Mouse (Mus musculus) heart, adult 8-10 months (tissue): Measurements from ENCODE around the gene Eml6. TPM values are rescaled to one million over a fixed set of nuclear protein-coding genes. Genes with fewer than 3 reads are reported as not detected.
"Not testable (repeated sequence)": the region's sequence is repeated elsewhere in the genome, so short reads cannot be mapped to it uniquely, and the experiment has no call there.

Experiments used
- DNase-seq: peaks from one replicate; pipeline ENCODE4 v3.0.0; 2022; ENCODE audit warnings: low spot score
- total RNA-seq, 4 experiments: library from RNA; stranded (reverse); gene quantifications; 2 replicates each; pipeline ENCODE4 v1.2.4; 2022

Gene Eml6
- total RNA-seq, 4 experiments from 2014 or later: 2.4 to 5.0 (median 2.9) TPM

DNA sequence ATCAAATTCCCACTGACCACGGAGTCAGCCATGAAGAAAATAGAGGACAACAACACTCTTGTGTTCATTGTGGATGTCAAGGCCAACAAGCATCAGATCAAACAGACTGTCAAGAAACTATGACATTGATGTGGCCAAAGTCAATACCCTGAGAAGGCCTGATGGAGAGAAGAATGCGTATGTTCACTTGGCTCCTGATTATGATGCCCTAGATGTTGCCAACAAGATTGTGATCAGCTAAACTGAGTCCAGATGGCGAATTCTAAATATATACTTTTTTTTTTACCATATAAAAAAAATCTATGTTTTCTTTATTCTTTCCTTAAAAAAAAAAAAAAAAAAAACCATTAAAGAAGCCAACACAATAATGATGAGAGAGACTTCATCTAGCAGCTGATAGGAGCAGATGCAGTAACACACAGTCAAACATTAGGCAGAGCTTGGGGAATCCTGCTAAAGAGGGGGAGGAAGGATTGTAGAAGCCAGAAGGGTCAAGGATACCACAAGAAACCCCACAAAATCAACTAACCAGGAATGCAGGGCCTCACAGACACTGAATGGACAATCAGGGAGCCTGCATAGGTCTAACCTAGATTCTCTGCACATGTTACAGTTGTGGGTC lies 185.1 kb downstream of the Eml6 start:
- DNase-seq: no peak

GRCm38 (mm10) chr11:29839781-29840180 lies 186.1 kb downstream of the Eml6 start:
- peak; percentile 88 for DNase-seq

DNA sequence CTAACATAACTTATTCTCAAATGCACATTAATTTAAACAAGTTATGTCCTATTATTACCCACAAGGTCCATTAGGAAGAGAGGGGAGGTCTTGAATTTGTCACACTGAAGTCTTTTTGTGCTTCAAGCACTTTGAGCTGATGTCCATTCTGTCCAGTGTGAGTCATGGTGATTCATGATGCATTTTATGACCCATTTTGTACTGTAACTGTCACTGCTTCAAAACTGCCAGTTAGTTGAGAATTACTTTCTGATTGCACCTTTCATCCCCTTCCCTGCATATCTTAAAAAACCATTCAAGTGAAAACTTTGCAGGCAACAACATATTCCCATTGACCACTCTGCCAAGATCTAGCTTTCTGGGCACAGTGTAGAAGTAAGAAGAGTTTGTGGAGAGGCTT lies 188.8 kb downstream of the Eml6 start:
- no peak for DNase-seq

GRCm38 (mm10) chr11:29827729-29828128 lies 198.1 kb downstream of the Eml6 start:
- DNase-seq: no peak

DNA sequence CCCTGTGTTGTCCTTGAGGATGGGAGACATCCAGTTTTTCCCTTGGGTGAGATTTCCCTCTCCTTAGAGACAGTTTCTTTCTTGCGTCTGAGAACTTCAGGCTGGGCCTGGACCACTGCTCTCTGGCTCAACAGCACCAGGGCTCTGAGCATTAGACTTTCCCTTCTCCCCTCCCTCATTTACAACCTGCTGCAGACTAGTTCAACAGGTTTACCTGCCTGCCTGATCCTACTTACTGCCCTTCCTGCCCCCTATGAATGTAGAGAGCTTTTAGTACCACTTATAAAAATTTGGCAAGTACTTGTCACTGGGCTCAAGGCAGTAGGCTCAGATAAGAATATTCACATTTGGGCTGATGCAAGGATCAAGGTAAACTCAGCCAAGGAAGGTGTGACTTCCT lies 199.8 kb downstream of the Eml6 start:
- no peak for DNase-seq

DNA sequence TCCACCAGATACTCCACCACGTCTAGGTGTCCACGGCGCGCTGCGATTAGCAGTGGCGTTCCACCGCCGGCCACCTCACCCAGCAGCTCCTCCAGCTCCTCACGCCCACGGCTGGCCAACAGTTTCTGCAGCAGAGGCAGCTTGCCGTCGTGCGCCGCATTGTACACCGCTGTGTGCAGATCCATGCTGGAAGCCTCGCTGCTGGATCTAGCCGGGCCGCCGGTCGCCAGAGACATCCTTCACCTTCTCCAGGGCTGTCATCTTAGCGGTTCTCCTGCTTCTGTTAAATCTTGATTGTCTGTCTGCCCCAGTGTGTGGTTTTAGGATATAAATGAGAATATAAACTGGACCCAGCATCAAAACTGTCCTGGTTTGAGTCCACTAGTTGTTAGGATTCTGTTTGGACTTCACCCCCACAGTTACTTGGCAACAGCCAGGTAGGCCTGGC lies 200.5 kb downstream of the Eml6 start, which contains the start of gene 4931440F15Rik:
Gene 4931440F15Rik (minus strand): TSS at position 398 of the 448 bp plus-strand sequence.
- not testable (repeated sequence) for DNase-seq

DNA sequence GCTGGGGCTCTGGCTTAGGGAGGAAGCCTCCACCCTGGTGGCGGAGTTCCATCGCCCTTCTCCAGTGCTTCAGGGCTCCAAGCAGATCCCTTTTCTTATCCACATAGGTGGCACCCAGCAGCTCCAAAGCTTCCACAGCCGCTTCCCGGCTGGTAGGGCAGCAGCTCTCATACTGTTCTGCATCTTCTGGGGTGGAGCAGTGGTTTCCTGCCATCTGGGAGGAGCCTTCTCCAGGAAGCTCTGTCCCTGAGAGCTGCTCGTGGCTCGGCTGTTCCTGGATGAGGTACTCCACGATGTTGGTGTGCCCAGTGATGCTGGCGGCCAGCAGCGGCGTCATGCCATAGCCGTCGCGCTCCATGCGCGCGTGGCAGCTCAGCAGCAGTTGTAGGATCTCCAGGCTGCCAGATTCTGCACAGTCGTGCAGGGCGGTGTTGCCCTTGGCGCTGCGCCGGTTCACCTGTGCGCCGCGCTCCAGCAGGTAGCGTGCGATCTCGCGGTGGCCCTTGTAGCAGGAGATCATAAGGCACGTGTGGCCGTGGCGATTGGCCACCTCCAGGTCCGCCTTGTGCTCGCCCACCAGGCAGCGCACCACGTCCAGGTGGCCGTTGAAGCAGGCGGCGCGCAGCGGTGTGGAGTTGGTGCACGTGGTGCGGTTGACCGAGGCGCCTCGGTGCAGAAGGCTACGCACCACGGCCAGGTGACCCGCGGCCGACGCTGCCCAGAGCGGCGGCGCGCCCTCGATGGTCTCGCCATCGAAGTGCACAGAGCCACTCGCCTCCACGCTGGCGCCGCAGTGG lies 201.2 kb downstream of the Eml6 start:
- DNase-seq: not testable (repeated sequence)

DNA sequence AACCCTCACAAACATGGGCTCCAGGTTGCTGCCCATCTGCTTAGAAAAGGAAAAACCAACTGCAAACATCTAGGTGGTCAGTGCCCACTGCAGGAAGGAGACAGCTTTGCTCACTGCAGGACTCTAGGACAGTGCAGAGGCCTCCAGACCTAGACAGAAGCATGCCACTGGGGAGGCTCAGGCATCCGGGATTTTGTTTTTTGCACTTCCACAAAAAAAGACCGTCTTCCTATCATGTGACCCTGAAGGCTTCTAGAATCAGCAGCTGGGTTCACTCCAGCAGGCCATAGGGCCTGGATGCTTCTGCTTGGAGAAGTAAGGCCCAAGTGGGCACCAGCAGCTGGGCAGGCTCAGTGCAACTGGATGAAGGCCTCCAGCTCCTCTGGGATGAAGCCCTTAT lies 202.7 kb downstream of the Eml6 start:
- DNase-seq: no peak

DNA sequence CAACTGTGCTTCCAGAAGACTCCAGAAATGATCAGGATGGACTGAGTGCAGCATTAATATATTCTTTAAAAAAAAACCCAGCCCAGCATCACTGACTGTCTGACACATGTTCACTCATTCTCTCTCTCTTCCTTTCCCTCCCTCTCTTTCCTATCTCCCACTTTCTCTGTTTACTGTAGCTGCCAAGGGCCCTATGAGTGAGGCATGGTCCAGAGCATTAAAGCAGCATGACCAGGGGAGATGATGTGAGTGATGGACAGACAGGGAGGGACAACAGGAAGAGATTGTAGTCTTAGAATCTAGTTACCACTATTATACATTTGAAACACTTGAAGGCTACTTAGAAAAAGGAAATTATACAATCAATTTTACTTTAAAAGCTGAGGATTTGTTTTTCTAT lies 210.2 kb downstream of the Eml6 start:
- no peak for DNase-seq

DNA sequence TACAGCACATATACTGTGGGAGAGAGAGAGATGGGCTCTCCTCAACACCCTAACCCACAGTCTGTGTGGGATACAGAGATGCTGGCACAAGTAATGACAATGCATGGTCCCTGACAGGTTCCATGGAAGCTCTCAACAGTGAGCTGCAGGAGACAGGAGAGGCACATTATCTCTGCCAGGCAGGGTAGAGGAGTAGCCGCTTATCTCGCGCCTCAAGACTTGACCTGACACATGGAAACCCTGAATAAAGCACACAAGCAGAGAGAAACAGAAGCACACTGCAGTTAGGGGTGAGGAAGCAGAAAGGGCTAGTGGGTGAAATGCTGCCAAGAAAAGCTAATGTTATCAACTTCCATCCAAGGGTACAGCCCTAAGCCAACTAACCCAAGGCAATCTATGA lies 210.6 kb downstream of the Eml6 start:
- no peak for DNase-seq

DNA sequence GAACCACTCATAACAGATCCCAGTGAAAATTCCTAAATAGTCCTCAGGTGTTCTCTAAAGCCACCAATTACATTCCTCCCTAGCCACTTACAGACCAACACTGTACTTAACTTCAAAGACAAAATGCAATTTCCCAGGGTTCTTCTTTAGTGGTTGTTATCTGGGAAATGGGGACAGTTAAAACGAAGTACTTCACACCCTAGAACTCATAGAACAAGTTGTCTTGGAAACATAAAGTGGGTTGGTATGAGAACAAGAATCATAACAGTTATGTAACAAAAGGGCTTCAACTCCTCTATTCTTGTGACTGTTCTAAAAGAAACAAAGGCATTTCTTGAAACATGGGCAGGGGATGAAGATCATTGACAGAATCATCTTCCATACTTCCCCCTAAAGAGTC lies 212.6 kb downstream of the Eml6 start:
- no peak for DNase-seq

DNA sequence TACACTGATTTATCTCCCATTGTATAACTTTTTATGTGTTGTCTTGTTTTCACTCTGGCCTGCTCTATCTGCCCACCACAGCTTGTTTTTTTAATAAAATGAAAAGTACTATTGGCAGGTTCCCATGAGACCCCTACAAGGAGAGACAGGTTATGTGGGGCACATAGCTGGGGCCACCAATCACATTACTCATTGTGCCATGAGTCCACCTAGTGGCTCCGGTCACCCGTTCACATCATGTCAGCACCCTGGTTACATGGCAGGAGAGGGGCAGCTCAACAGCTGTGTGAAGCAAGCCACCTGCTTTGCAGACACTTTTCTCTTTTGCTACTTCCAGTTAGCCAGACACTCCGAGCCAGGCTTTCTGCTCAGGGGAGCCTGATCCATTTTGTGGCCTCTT lies 213.4 kb downstream of the Eml6 start:
- DNase-seq: no peak

- DNase-seq: no peak
Measured at GRCm38 (mm10) chr11:29810324-29810723, 215.5 kb downstream of the Eml6 start.

- DNase-seq: no peak
Measured at GRCm38 (mm10) chr11:29808981-29809589, 216.7 kb downstream of the Eml6 start.

- DNase-seq: peak; percentile 48
Measured at GRCm38 (mm10) chr11:29808173-29808980, 217.5 kb downstream of the Eml6 start.

GRCm38 (mm10) chr11:29807325-29807724 lies 218.5 kb downstream of the Eml6 start:
- DNase-seq: no peak

- DNase-seq: no peak
Measured at GRCm38 (mm10) chr11:29801432-29802427, 224.1 kb downstream of the Eml6 start.

DNA sequence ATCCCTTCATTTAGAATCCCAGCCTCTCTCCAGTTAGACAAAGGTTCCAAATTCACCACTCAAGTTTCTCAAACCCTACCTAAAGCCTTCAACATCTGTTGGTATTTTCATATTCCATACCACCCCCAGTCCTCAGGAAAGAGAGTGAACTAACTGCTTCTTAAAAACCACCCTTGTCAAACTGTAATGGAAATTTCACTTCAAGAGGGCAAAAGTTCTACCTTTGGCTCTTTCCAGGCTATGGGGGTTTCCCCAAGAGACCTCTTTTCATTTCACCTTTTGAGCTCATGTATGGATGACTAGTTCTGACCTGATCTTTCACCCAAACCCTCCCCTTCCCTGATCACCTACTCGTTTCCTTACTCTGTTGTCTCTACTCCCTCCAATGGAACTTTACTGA lies 226.0 kb downstream of the Eml6 start:
- no peak for DNase-seq

DNA sequence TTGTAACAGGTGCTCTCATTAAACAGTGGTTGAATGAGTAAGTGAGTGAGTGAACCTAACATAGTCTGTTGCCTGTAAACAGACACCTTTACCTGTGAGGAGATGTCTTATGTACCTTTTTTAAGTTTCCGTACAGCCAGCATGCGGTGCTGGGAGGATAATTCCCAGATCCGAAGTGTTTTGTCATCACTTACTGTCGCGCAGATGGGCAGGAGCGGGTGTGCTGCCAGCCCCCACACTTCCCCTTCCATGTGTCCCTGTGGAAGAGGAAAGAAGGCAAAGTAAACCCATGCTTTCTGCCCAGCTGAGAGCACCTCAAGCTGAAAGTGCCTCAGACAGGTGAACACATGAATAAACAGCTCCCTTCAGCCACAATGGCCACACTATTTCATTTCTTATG lies 230.7 kb downstream of the Eml6 start:
- DNase-seq: no peak

DNA sequence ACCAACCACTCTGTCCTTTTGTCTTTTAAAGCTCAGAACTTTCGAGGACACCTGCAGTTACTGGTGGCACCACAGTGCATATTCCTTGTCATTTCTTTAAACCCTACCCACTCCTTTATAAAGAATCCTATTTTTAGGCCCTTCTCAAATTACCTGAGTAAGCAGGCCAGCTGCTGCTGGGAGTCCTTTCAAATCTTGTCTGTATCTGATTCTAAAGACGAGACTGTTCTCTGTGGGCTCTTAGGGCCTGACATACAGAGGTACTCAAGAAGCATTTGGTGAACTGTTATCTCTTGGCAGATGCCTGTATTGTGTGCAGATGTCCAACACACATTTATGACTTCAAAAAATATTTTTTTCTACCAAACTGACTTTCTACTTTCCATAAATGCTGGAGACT lies 231.4 kb downstream of the Eml6 start:
- DNase-seq: no peak

GRCm38 (mm10) chr11:29790796-29791195 lies 235.0 kb downstream of the Eml6 start:
- DNase-seq: no peak
